ENCODE assay signal across 8 mouse cellular contexts in genomic region chr7:19178035-19178434, GRCm38 (mm10). TPM values are rescaled to one million over a fixed set of nuclear protein-coding genes. Genes with fewer than 3 reads are reported as not detected.
A peak's percentile ranks its signal among the peaks of the same experiment; 100 is the strongest.
DNase-seq lines count a peak whose midpoint lies in the region; ATAC-seq and TF ChIP-seq lines count a peak whose summit lies in the region.

No protein-coding gene starts in this region.

- H3K9me3 ChIP-seq in hindbrain, postnatal 0 days (ENCODE audit: low read length): no peaks in the 10 kb centered on the region

- WGBS in hindbrain, postnatal 0 days: 10% methylated on average over 17 of the region's 18 CpGs
- WGBS in olfactory bulb, adult 2 months: 3% methylated on average over 18 of the region's 18 CpGs

- H3K4me3 ChIP-seq in hindbrain, postnatal 0 days (ENCODE audit: low read length): peak overlapping the region; percentile 63
- peak overlapping the region; percentile 84 for H3K4me3 ChIP-seq in olfactory bulb, adult 2 months (ENCODE audit: insufficient read depth, low read depth, low read length)

- H3K27me3 ChIP-seq in hindbrain, postnatal 0 days (ENCODE audit: insufficient read depth, low read length): 0 out of 2 replicates have a peak, but pooled peaks cover 5% of the 10 kb centered on the region

- H3K4me2 ChIP-seq in hindbrain, postnatal 0 days (ENCODE audit: low read depth, low read length): peak overlapping the region; percentile 63

- no peak for TF ChIP-seq CTCF in hindbrain, postnatal 0 days (IDR thresholded peaks at IDR 0.05; ENCODE audit: low read depth)
- TF ChIP-seq CTCF in olfactory bulb, adult 2 months (IDR thresholded peaks at IDR 0.05; ENCODE audit: insufficient read depth, low read depth, low read length): no peak

- no peak for TF ChIP-seq POLR2A in olfactory bulb, adult 2 months (IDR thresholded peaks at IDR 0.05; ENCODE audit: insufficient read depth, low read depth, low read length)

- no peak overlapping the region for H3K27ac ChIP-seq in hindbrain, postnatal 0 days
- H3K27ac ChIP-seq in olfactory bulb, adult 2 months (ENCODE audit: insufficient read depth, low read depth, low read length): peak overlapping the region; percentile 74

- peaks cover 6% of the 10 kb centered on the region; the same call in 1 of the 2 replicates for H3K36me3 ChIP-seq in hindbrain, postnatal 0 days (ENCODE audit: insufficient read depth, low read length)

- peak; percentile 29; the same call in 1 of the 2 replicates for ATAC-seq in frontal cortex, adult (ENCODE audit: low TSS enrichment)
- no peak for ATAC-seq in hindbrain, postnatal 0 days

- 0 out of 2 replicates have a peak overlapping the region, but pooled peaks have one; percentile 1 for H3K9ac ChIP-seq in hindbrain, postnatal 0 days (replicated peaks; ENCODE audit: low read length)

- peaks cover 5% of the 10 kb centered on the region; the same call in 1 of the 2 replicates for H3K4me1 ChIP-seq in hindbrain, postnatal 0 days (ENCODE audit: insufficient read depth, low read length)
- peaks cover 21% of the 10 kb centered on the region for H3K4me1 ChIP-seq in olfactory bulb, adult 2 months (ENCODE audit: control insufficient read depth, insufficient read depth, low read length)

- DNase-seq in frontal cortex, postnatal 10 days (ENCODE audit: low spot score in 2 of 2): no peak
- peak; percentile 63 to 74 for DNase-seq in right cerebral cortex, postnatal 10 days (ENCODE audit: low spot score in 2 of 2)
- DNase-seq in right cerebral cortex, postnatal 4 days: no peak
- no peak for DNase-seq in hindbrain, postnatal 0 days (ENCODE audit: low spot score)
- no peak for DNase-seq in thymus, postnatal 10 days (ENCODE audit: low spot score in 2 of 2)
- DNase-seq in spleen, postnatal 36 days (ENCODE audit: low spot score in 2 of 2): no peak

RNA-seq across cellular contexts. Expression of gene Eml2, which starts 1.8 kb away (rescaled TPM):
- total RNA-seq in hindbrain, postnatal 0 days (2014; rRNA removed): 88.2 and 103 TPM in 2 replicates
- 15.0 and 18.9 TPM in 2 replicates for polyA plus RNA-seq in hindbrain, postnatal 0 days (2015; fragmentation: Nextera tagmentation; extraction: Ambion mirVana)
- not detected in 2 replicates for polyA plus RNA-seq in olfactory bulb, adult 2 months (2012; ENCODE audit: insufficient read depth, insufficient read length, low replicate concordance, missing spikeins)

RNA-seq across cellular contexts. Expression of gene Gipr, which starts 12.1 kb away (rescaled TPM):
- total RNA-seq in hindbrain, postnatal 0 days (2014; rRNA removed): 2.0 and 3.0 TPM in 2 replicates
- 0.85 and 1.3 TPM in 2 replicates for polyA plus RNA-seq in hindbrain, postnatal 0 days (2015; fragmentation: Nextera tagmentation; extraction: Ambion mirVana)
- not detected in 2 replicates for polyA plus RNA-seq in olfactory bulb, adult 2 months (2012; ENCODE audit: insufficient read depth, insufficient read length, low replicate concordance, missing spikeins)

RNA-seq across cellular contexts. Expression of gene Snrpd2, which starts 28.5 kb away (rescaled TPM):
- total RNA-seq in hindbrain, postnatal 0 days (2014; rRNA removed): 34.1 and 42.9 TPM in 2 replicates
- polyA plus RNA-seq in hindbrain, postnatal 0 days (2015; fragmentation: Nextera tagmentation; extraction: Ambion mirVana): 114 and 118 TPM in 2 replicates
- polyA plus RNA-seq in olfactory bulb, adult 2 months (2012; ENCODE audit: insufficient read depth, insufficient read length, low replicate concordance, missing spikeins): not detected in 2 replicates

RNA-seq across cellular contexts. Expression of gene Qpctl, which starts 28.9 kb away (rescaled TPM):
- 17.3 and 18.3 TPM in 2 replicates for total RNA-seq in hindbrain, postnatal 0 days (2014; rRNA removed)
- 24.7 and 25.5 TPM in 2 replicates for polyA plus RNA-seq in hindbrain, postnatal 0 days (2015; fragmentation: Nextera tagmentation; extraction: Ambion mirVana)
- polyA plus RNA-seq in olfactory bulb, adult 2 months (2012; ENCODE audit: insufficient read depth, insufficient read length, low replicate concordance, missing spikeins): not detected in 2 replicates

RNA-seq across cellular contexts. Expression of gene Gpr4, which starts 34.3 kb away (rescaled TPM):
- 3.8 and 4.5 TPM in 2 replicates for total RNA-seq in hindbrain, postnatal 0 days (2014; rRNA removed)
- 4.1 and 4.4 TPM in 2 replicates for polyA plus RNA-seq in hindbrain, postnatal 0 days (2015; fragmentation: Nextera tagmentation; extraction: Ambion mirVana)
- not detected in 2 replicates for polyA plus RNA-seq in olfactory bulb, adult 2 months (2012; ENCODE audit: insufficient read depth, insufficient read length, low replicate concordance, missing spikeins)

Comparison
In these comparisons a context has a peak if more than half of its experiments do, and no peak if none do; other contexts are left out.
1. DNase-seq: peak in right cerebral cortex, postnatal 10 days (2 of 2); none in frontal cortex, postnatal 10 days (0 of 2), right cerebral cortex, postnatal 4 days (single experiment), hindbrain, postnatal 0 days (single experiment), thymus, postnatal 10 days (0 of 2) and spleen, postnatal 36 days (0 of 2).
2. RNA of gene Eml2, which starts 1.8 kb away (polyA plus RNA-seq): 15.0 to 18.9 TPM in hindbrain, postnatal 0 days; not detected in olfactory bulb, adult 2 months; every median in the first group is over 10 times any median in the second.
3. RNA of gene Snrpd2, which starts 28.5 kb away (polyA plus RNA-seq): 114 to 118 TPM in hindbrain, postnatal 0 days; not detected in olfactory bulb, adult 2 months; every median in the first group is over 100 times any median in the second.